Mouse (Mus musculus): ENCODE data around the gene Mutyh. TPM values are rescaled to one million over a fixed set of nuclear protein-coding genes. Genes with fewer than 3 reads are reported as not detected.

The Mutyh gene
- polyA plus RNA-seq, 1 experiment from 2014 or later: 5.9 TPM

DNA sequence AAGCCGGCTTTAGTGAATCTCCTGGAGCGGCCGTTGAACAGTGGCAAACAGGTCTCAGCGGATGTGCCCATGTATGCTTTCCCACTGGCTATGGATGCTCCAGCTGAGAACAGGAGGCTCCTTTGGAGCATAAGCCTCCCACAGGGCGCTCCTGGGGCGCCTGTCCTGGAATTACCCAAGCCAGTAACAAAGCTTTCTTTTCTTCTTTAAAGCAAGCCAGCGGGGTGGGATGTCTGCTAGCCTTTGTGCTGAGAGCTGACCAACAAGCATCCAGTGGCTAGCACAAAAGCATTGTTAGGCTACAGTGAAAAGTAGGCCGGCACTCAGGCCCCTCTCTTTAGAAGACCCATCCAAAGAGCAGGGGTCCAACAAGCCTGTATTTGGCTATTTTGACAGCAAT is 25.4 kb upstream of the Mutyh start:
- H3K9ac ChIP-seq (replicated peaks; ENCODE audit: low read length): 0 out of 2 replicates have a peak overlapping the region, but pooled peaks have one; percentile 12

DNA sequence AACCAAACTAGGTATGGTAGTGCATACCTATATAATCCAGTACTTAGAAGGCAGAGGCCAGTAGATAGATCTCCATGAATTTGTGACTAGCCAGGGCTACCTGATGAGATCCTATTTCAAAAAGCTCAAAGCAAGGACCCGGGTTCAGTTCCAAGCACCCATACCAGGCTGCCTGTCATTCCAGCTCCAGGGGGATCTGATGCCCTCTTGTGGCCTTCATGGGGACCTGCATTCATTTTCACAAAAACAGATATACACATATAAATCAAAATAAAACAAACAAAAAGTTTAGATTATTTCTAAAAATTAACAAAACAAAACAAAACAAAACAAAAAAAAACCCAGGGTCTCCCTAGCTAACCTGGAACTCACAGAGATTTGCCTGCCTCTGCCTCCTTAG is 20.9 kb upstream of the Mutyh start:
- no peak overlapping the region for H3K27ac ChIP-seq (replicated peaks; ENCODE audit: low read depth, low read length)
- no peak overlapping the region for H3K4me3 ChIP-seq (replicated peaks; ENCODE audit: low read depth, low read length)
- ATAC-seq (ENCODE audit: low FRiP score, low TSS enrichment): no peak
- no peak for DNase-seq
- no peak overlapping the region for H3K4me2 ChIP-seq (ENCODE audit: low read length)
- no peaks in the 10 kb centered on the region for H3K9me3 ChIP-seq (ENCODE audit: control insufficient read depth, low read length)
- no peaks in the 10 kb centered on the region for H3K36me3 ChIP-seq (ENCODE audit: control insufficient read depth, insufficient read depth, low read length)
- H3K9ac ChIP-seq (replicated peaks; ENCODE audit: low read length): no peak overlapping the region
- no peaks in the 10 kb centered on the region for H3K27me3 ChIP-seq (ENCODE audit: control insufficient read depth, insufficient read depth, low read length)
- 93% methylated on average over 1 of the region's 1 CpGs for WGBS
- H3K4me1 ChIP-seq (ENCODE audit: control insufficient read depth, insufficient read depth, low read length): peaks cover 7% of the 10 kb centered on the region; the same call in 1 of the 2 replicates

More for the DNA sequence above, 25.4 kb upstream of the Mutyh start:
- Histone ChIP-seq H3K36me3 (ENCODE audit: control insufficient read depth, insufficient read depth, low read length) (no peaks in the 10 kb centered on the region), H3K4me2 (ENCODE audit: low read length) (no peak overlapping the region), H3K4me1 (ENCODE audit: control insufficient read depth, insufficient read depth, low read length) (peaks cover 7% of the 10 kb centered on the region; the same call in 1 of the 2 replicates), H3K4me3 (replicated peaks; ENCODE audit: low read depth, low read length) (no peak overlapping the region), H3K27ac (replicated peaks; ENCODE audit: low read depth, low read length) (no peak overlapping the region), H3K27me3 (ENCODE audit: control insufficient read depth, insufficient read depth, low read length) (no peaks in the 10 kb centered on the region), H3K9me3 (ENCODE audit: control insufficient read depth, low read length) (no peaks in the 10 kb centered on the region)
- DNase-seq (peak; percentile 27), ATAC-seq (ENCODE audit: low FRiP score, low TSS enrichment) (no peak)
- WGBS: under 1% methylated on average over 8 of the region's 8 CpGs

DNA sequence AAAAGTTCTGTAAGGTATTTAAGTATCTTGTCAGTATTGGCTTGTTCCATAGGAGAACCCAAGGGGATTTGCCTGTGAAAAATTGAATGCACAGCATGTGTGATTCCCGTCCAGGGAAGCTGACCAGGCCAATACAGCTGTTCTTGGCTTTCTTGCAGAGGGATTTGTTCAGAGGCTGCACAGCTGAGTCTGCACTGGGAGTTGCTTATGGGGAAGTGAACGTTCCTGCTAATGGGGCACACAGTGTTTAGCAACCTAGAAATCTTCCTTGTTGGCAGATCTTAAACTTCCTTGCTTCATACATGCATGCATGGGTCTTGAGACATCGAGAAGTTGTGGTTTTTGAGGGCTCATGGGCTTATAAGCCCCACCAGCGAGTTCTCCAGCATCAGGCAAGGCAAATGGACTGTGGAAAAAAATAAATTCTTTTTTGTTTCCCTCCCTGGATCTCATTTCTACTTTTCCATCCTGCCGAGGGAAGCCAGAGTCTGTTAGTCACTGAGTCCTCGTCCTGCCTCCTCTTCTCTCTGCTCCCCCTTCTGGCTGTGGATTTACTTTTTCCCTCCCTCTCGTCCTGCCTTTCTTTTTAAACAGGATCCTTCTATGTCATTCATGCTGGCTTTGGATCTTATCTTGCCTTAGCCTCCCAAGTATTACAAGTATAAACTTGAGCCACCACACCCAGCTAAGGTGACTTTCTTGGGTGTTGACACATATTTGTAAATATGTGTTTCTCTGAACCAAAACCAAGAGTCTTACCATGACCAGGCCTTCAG is 19.4 kb upstream of the Mutyh start:
- no peak for DNase-seq
- Histone ChIP-seq H3K4me3 (replicated peaks; ENCODE audit: low read depth, low read length) (no peak overlapping the region), H3K27me3 (ENCODE audit: control insufficient read depth, insufficient read depth, low read length) (no peaks in the 10 kb centered on the region), H3K36me3 (ENCODE audit: control insufficient read depth, insufficient read depth, low read length) (no peaks in the 10 kb centered on the region), H3K4me1 (ENCODE audit: control insufficient read depth, insufficient read depth, low read length) (no peaks in the 10 kb centered on the region), H3K9ac (replicated peaks; ENCODE audit: low read length) (no peak overlapping the region), H3K4me2 (ENCODE audit: low read length) (no peak overlapping the region), H3K27ac (replicated peaks; ENCODE audit: low read depth, low read length) (no peak overlapping the region), H3K9me3 (ENCODE audit: control insufficient read depth, low read length) (no peaks in the 10 kb centered on the region)
- no peak for ATAC-seq (ENCODE audit: low FRiP score, low TSS enrichment)
- 40% methylated on average over 7 of the region's 7 CpGs for WGBS

DNA sequence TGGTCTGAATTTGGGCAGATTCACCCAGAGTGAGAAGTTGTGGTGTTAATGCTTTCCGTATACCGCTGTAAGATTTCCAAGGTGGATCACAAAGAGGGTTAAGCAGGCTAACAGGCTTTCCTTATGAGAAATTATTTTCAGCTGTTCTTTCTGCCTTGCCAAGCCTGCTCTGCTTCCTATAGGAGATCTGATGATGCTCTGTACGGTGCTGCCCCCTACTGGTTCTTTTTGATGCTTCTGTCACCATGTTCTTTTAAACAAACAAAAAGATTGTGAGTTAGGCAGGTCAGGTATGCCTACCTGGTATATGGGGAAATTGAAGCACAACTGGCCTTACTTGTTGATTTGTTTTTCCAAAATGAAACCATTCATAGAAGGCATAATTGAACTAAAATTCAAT is 18.6 kb upstream of the Mutyh start:
- no peaks in the 10 kb centered on the region for H3K27me3 ChIP-seq (ENCODE audit: control insufficient read depth, insufficient read depth, low read length)
- no peaks in the 10 kb centered on the region for H3K36me3 ChIP-seq (ENCODE audit: control insufficient read depth, insufficient read depth, low read length)

DNA sequence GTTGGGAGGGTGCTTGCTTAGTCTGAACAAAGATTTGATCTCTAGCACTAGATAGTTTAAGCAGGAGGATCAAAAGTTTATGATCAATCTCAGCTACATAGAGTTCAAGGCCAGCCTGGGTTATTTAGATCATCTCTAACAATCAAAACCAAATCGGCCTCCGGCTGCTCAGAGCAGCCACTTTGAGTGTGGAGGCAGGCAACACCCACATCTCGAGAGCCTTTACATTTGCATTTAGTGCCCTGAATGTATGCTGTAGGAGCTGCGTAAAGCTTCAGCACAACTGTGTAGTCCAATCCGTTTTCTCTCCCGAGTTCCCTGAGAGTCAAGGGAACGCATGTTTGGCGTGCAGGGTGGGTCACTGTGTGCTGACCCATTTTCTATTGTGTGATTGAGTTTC is 15.1 kb upstream of the Mutyh start:
- 89% methylated on average over 8 of the region's 8 CpGs for WGBS
- Histone ChIP-seq H3K36me3 (ENCODE audit: control insufficient read depth, insufficient read depth, low read length) (no peaks in the 10 kb centered on the region), H3K4me1 (ENCODE audit: control insufficient read depth, insufficient read depth, low read length) (no peaks in the 10 kb centered on the region), H3K9me3 (ENCODE audit: control insufficient read depth, low read length) (no peaks in the 10 kb centered on the region), H3K4me3 (replicated peaks; ENCODE audit: low read depth, low read length) (no peak overlapping the region), H3K9ac (replicated peaks; ENCODE audit: low read length) (no peak overlapping the region), H3K27ac (replicated peaks; ENCODE audit: low read depth, low read length) (no peak overlapping the region), H3K27me3 (ENCODE audit: control insufficient read depth, insufficient read depth, low read length) (no peaks in the 10 kb centered on the region), H3K4me2 (ENCODE audit: low read length) (no peak overlapping the region)
- DNase-seq (no peak), ATAC-seq (ENCODE audit: low FRiP score, low TSS enrichment) (no peak)

More for the DNA sequence above, 18.6 kb upstream of the Mutyh start:
- Histone ChIP-seq H3K4me2 (ENCODE audit: low read length) (no peak overlapping the region), H3K9me3 (ENCODE audit: control insufficient read depth, low read length) (no peaks in the 10 kb centered on the region), H3K27ac (replicated peaks; ENCODE audit: low read depth, low read length) (no peak overlapping the region), H3K9ac (replicated peaks; ENCODE audit: low read length) (no peak overlapping the region), H3K4me3 (replicated peaks; ENCODE audit: low read depth, low read length) (no peak overlapping the region), H3K4me1 (ENCODE audit: control insufficient read depth, insufficient read depth, low read length) (no peaks in the 10 kb centered on the region)
- DNase-seq (peak; percentile 96), ATAC-seq (ENCODE audit: low FRiP score, low TSS enrichment) (no peak)
- WGBS: 9% methylated on average over 3 of the region's 3 CpGs

DNA sequence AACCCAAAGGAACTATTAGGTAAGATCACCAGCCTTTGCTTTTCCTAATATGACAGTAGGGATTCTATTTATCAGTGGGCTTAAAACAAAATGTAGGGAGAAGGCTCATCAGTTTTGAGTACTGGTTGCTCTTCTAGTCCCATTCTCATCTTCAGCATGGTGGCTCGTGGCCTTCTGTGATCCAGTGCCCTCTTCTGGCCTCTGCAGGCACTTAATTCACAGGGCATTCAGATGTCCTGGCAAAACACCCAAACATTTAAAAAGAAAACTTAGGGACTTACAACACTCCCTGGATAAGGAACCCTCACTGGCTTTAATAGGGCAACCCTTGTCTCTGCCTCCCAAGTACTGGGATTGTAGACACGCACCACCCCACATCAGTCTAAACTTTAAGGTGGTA is 13.2 kb upstream of the Mutyh start:
- DNase-seq (no peak), ATAC-seq (ENCODE audit: low FRiP score, low TSS enrichment) (no peak)
- H3K4me1 ChIP-seq (ENCODE audit: control insufficient read depth, insufficient read depth, low read length): no peaks in the 10 kb centered on the region
- H3K4me2 ChIP-seq (ENCODE audit: low read length): no peak overlapping the region
- no peaks in the 10 kb centered on the region for H3K9me3 ChIP-seq (ENCODE audit: control insufficient read depth, low read length)
- H3K4me3 ChIP-seq (replicated peaks; ENCODE audit: low read depth, low read length): no peak overlapping the region
- no peaks in the 10 kb centered on the region for H3K27me3 ChIP-seq (ENCODE audit: control insufficient read depth, insufficient read depth, low read length)
- no peak overlapping the region for H3K9ac ChIP-seq (replicated peaks; ENCODE audit: low read length)
- no peak overlapping the region for H3K27ac ChIP-seq (replicated peaks; ENCODE audit: low read depth, low read length)
- 78% methylated on average over 2 of the region's 2 CpGs for WGBS
- H3K36me3 ChIP-seq (ENCODE audit: control insufficient read depth, insufficient read depth, low read length): no peaks in the 10 kb centered on the region

DNA sequence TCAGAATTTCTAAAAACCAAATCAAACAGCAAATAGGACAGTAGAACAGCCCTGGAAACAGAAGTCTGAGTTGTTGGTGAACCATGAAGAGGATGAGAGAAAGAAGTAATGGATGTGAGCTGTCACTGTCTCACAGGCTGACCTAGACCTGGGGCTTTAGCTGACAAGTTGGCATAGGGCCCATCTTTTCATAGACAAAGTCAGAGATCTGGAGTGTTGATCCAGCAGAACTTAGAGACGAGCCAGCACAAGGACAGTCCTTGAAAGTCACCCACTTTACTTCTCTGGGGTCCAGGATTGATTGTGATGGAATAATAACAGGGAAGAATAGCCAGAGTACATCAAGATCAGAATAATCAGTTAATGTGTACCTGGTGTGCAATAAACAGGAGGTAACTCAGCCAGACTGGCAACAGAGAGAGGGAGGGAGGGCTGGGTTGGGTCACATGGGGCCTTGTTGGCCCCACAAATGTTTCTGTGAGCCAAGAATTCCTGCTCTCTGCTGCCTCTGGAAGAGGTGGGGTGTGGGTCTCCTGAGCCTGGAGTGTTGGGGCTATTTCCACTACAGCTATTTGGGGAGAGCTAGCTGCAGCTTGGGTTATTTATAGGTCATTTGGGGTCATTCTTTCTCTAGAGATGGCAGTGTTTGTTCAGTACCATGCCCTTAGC is 10.9 kb upstream of the Mutyh start:
- Histone ChIP-seq H3K9ac (replicated peaks; ENCODE audit: low read length) (no peak overlapping the region), H3K4me1 (ENCODE audit: control insufficient read depth, insufficient read depth, low read length) (no peaks in the 10 kb centered on the region), H3K27me3 (ENCODE audit: control insufficient read depth, insufficient read depth, low read length) (no peaks in the 10 kb centered on the region), H3K4me2 (ENCODE audit: low read length) (no peak overlapping the region), H3K9me3 (ENCODE audit: control insufficient read depth, low read length) (no peaks in the 10 kb centered on the region), H3K36me3 (ENCODE audit: control insufficient read depth, insufficient read depth, low read length) (peaks cover 5% of the 10 kb centered on the region), H3K4me3 (replicated peaks; ENCODE audit: low read depth, low read length) (no peak overlapping the region), H3K27ac (replicated peaks; ENCODE audit: low read depth, low read length) (no peak overlapping the region)
- ATAC-seq (ENCODE audit: low FRiP score, low TSS enrichment) (no peak), DNase-seq (no peak)
- WGBS: 81% methylated on average over 1 of the region's 1 CpGs

DNA sequence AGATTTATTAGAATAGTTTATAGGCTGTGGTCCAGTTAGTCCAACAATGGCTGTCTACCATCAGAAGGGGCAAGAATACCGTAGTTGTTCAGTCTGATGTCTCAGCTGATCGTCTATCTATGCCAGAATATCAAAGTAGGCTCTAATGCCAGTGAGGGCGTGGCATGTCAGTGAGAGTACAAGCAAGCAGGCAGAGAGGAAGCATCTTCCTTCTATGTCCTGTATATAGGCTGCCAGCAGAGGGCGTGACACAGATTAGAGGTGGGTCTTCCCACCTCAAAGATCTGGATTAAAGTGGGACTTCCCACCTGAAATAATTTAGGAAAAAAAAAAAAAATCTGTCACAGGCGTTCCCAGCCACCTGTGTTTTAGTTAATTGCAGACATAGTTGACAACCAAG is 7.6 kb upstream of the Mutyh start:
- Histone ChIP-seq H3K9ac (replicated peaks; ENCODE audit: low read length) (no peak overlapping the region), H3K4me3 (replicated peaks; ENCODE audit: low read depth, low read length) (no peak overlapping the region), H3K27ac (replicated peaks; ENCODE audit: low read depth, low read length) (no peak overlapping the region), H3K9me3 (ENCODE audit: control insufficient read depth, low read length) (no peaks in the 10 kb centered on the region), H3K36me3 (ENCODE audit: control insufficient read depth, insufficient read depth, low read length) (peaks cover 38% of the 10 kb centered on the region), H3K27me3 (ENCODE audit: control insufficient read depth, insufficient read depth, low read length) (no peaks in the 10 kb centered on the region), H3K4me2 (ENCODE audit: low read length) (no peak overlapping the region), H3K4me1 (ENCODE audit: control insufficient read depth, insufficient read depth, low read length) (no peaks in the 10 kb centered on the region)
- 46% methylated on average over 5 of the region's 5 CpGs for WGBS
- ATAC-seq (ENCODE audit: low FRiP score, low TSS enrichment) (no peak), DNase-seq (peak; percentile 59)

DNA sequence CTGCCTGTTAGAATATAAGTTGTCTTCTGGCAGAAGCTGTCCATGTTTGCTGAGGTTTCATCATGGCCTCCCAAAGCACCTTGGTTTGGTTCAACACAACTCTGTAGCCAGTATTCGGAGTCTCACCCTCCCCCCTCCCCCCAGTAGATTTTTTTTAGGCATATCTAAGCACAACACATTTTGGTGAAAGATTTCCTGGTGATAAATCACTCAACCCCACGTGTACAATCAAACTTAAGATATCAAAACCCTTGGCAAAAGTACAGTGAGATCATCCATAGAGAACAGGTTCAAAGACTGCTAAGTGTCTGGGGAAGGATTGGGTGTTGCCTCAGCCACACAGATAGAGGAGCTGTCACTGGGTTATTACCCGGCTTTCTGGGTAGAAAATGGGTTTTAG is 3.5 kb downstream of the Mutyh start:
- ATAC-seq (ENCODE audit: low FRiP score, low TSS enrichment) (no peak), DNase-seq (no peak)
- 89% methylated on average over 3 of the region's 3 CpGs for WGBS
- Histone ChIP-seq H3K9me3 (ENCODE audit: control insufficient read depth, low read length) (no peaks in the 10 kb centered on the region), H3K27ac (replicated peaks; ENCODE audit: low read depth, low read length) (no peak overlapping the region), H3K9ac (replicated peaks; ENCODE audit: low read length) (no peak overlapping the region), H3K36me3 (ENCODE audit: control insufficient read depth, insufficient read depth, low read length) (no peaks in the 10 kb centered on the region), H3K4me1 (ENCODE audit: control insufficient read depth, insufficient read depth, low read length) (peaks cover 7% of the 10 kb centered on the region), H3K27me3 (ENCODE audit: control insufficient read depth, insufficient read depth, low read length) (no peaks in the 10 kb centered on the region), H3K4me3 (replicated peaks; ENCODE audit: low read depth, low read length) (no peak overlapping the region), H3K4me2 (ENCODE audit: low read length) (no peak overlapping the region)

All from midbrain, embryonic 14.5 days (tissue).